50 mouse cellular contexts compared by ENCODE assay signal in genomic region chr7:3228881-3229280, GRCm38 (mm10). TPM values are rescaled to one million over a fixed set of nuclear protein-coding genes. Genes with fewer than 3 reads are reported as not detected.
"Had no signal": no experiment of that assay in that cellular context is flagged by ENCODE, and none has a peak within 500 bp of the region (broad histone marks: within the 10 kb centered on the region; RNA-seq: fewer than 3 reads in every experiment).

No protein-coding gene starts in this region.

- ATAC-seq: hindbrain, embryonic 16.5 days; hindbrain, postnatal 0 days; inflammation-experienced regulatory T-cells, adult 6 months; intestine, embryonic 15.5 days; intestine, embryonic 16.5 days; intestine, postnatal 0 days had no signal

- H3K27ac ChIP-seq: heart, embryonic 10.5 days; heart, embryonic 13.5 days; heart, embryonic 15.5 days; hindbrain, embryonic 10.5 days; hindbrain, embryonic 12.5 days; hindbrain, embryonic 13.5 days; hindbrain, embryonic 14.5 days; hindbrain, embryonic 15.5 days; hindbrain, postnatal 0 days; intestine, embryonic 15.5 days; kidney, embryonic 15.5 days; kidney, postnatal 0 days; layer of hippocampus, adult 2 months had no signal

- H3K4me1 ChIP-seq: heart, embryonic 10.5 days; heart, embryonic 12.5 days; heart, embryonic 13.5 days; heart, embryonic 15.5 days; hindbrain, embryonic 10.5 days; hindbrain, embryonic 12.5 days; hindbrain, embryonic 13.5 days; hindbrain, embryonic 15.5 days; intestine, embryonic 15.5 days; kidney, embryonic 15.5 days had no signal

- H3K9me3 ChIP-seq: heart, embryonic 10.5 days; heart, embryonic 15.5 days; hindbrain, embryonic 12.5 days; hindbrain, embryonic 13.5 days; hindbrain, embryonic 15.5 days; intestine, embryonic 15.5 days; kidney, embryonic 15.5 days had no signal

- H3K36me3 ChIP-seq: heart, embryonic 10.5 days; heart, embryonic 12.5 days; heart, embryonic 13.5 days; heart, embryonic 15.5 days; hindbrain, embryonic 10.5 days; hindbrain, embryonic 12.5 days; hindbrain, embryonic 13.5 days; hindbrain, embryonic 15.5 days; intestine, embryonic 15.5 days; kidney, embryonic 15.5 days had no signal

- DNase-seq: heart, postnatal 10 days; heart, postnatal 14 days; heart, postnatal 36 days; heart, postnatal 4 days; kidney, adult 11 months; kidney, adult 18-20 months; kidney, adult 2 months; kidney, adult 8-10 months; kidney, adult 9 months; kidney, postnatal 10 days; kidney, postnatal 14 days; kidney, postnatal 25 days; kidney, postnatal 36 days; kidney, postnatal 4 days; layer of hippocampus, adult 9-11 months; layer of hippocampus, postnatal 36 days had no signal

- H3K9ac ChIP-seq: heart, embryonic 12.5 days; heart, embryonic 13.5 days; heart, embryonic 15.5 days; hindbrain, embryonic 12.5 days; hindbrain, embryonic 13.5 days; hindbrain, embryonic 14.5 days; hindbrain, embryonic 15.5 days; intestine, embryonic 15.5 days; kidney, embryonic 15.5 days had no signal

- H3K4me3 ChIP-seq: heart, embryonic 10.5 days; heart, embryonic 12.5 days; heart, embryonic 13.5 days; heart, embryonic 15.5 days; hindbrain, embryonic 10.5 days; hindbrain, embryonic 12.5 days; hindbrain, embryonic 13.5 days; hindbrain, embryonic 15.5 days; intestine, embryonic 15.5 days; kidney, embryonic 15.5 days; layer of hippocampus, adult 2 months had no signal

- H3K27me3 ChIP-seq: heart, embryonic 12.5 days; heart, embryonic 13.5 days; heart, embryonic 15.5 days; hindbrain, embryonic 12.5 days; hindbrain, embryonic 13.5 days; hindbrain, embryonic 15.5 days; intestine, embryonic 15.5 days; kidney, embryonic 15.5 days had no signal

- H3K4me2 ChIP-seq: heart, embryonic 11.5 days; heart, embryonic 12.5 days; heart, embryonic 13.5 days; heart, embryonic 15.5 days; hindbrain, embryonic 12.5 days; hindbrain, embryonic 13.5 days; hindbrain, embryonic 14.5 days; hindbrain, embryonic 15.5 days; intestine, embryonic 15.5 days; kidney, embryonic 15.5 days had no signal

RNA-seq across cellular contexts. Expression of gene Nlrp12, which starts 20.7 kb away (rescaled TPM):
- total RNA-seq: heart, postnatal 14 days; heart, postnatal 25 days; heart, postnatal 36 days; layer of hippocampus, adult 2 months had no signal
- polyA plus RNA-seq: heart, embryonic 10.5 days; heart, embryonic 11.5 days; heart, embryonic 12.5 days; heart, embryonic 13.5 days; heart, embryonic 14.5 days; heart, embryonic 15.5 days; heart, embryonic 16.5 days; hindbrain, embryonic 10.5 days; hindbrain, embryonic 12.5 days; inflammation-experienced regulatory T-cells, adult 6 months; intestine, embryonic 15.5 days; intestine, embryonic 16.5 days; intestine, postnatal 0 days; kidney, embryonic 14.5 days; kidney, embryonic 16.5 days; kidney, postnatal 0 days; large intestine, adult 2 months had no signal

RNA-seq across cellular contexts. Expression of gene AU018091, which starts 59.9 kb away (rescaled TPM):
- total RNA-seq: heart, adult 8-10 months; heart, postnatal 10 days; heart, postnatal 14 days; heart, postnatal 25 days; heart, postnatal 36 days; heart, postnatal 4 days; hematopoietic stem cell, adult 5-6 weeks; hindbrain, postnatal 0 days; layer of hippocampus, adult 18-20 months; layer of hippocampus, adult 2 months; layer of hippocampus, adult 8-10 months; layer of hippocampus, postnatal 10 days; layer of hippocampus, postnatal 14 days; layer of hippocampus, postnatal 25 days; layer of hippocampus, postnatal 36 days had no signal
- polyA plus RNA-seq: heart, embryonic 11.5 days; heart, embryonic 13.5 days; heart, embryonic 14.5 days; heart, embryonic 15.5 days; heart, embryonic 16.5 days; heart, postnatal 0 days; hindbrain, embryonic 13.5 days; hindbrain, embryonic 14.5 days; hindbrain, embryonic 15.5 days; hindbrain, embryonic 16.5 days; hindbrain, postnatal 0 days; inflammation-experienced regulatory T-cells, adult 6 months; intestine, embryonic 14.5 days; intestine, embryonic 15.5 days; intestine, embryonic 16.5 days; intestine, postnatal 0 days; kidney, adult 2 months; kidney, embryonic 14.5 days; kidney, embryonic 15.5 days; kidney, embryonic 16.5 days; kidney, postnatal 0 days; large intestine, adult 2 months had no signal
